Mouse (Mus musculus): ENCODE measurements around the gene Car5a. TPM values are rescaled to one million over a fixed set of nuclear protein-coding genes. Genes with fewer than 3 reads are reported as not detected.

Car5a gene
- polyA plus RNA-seq, 2 experiments, result 0.87 to 1.3 TPM

- no peak for ATAC-seq (ENCODE audit: insufficient read depth)
- DNase-seq (ENCODE audit: low read depth in 3 of 3, low spot score in 3 of 3), result peak; percentile 58 to 60 (median 60)
- Histone ChIP-seq H3K27me3 (ENCODE audit: control insufficient read depth, insufficient read depth, low read length) (no peaks in the 10 kb centered on the region), H3K4me2 (ENCODE audit: low read depth) (no peak overlapping the region), H3K9ac (replicated peaks) (no peak overlapping the region), H3K27ac (no peak overlapping the region), H3K4me1 (replicated peaks; ENCODE audit: control insufficient read depth in 2 of 2, insufficient read depth in 2 of 2, low read length in 1 of 2) (no peaks in the 10 kb centered on the region), H3K9me3 (ENCODE audit: control insufficient read depth, low read length) (no peaks in the 10 kb centered on the region), H3K4me3 (ENCODE audit: insufficient read depth in 1 of 2, low read depth in 2 of 2, low read length in 2 of 2) (no peak overlapping the region), H3K36me3 (replicated peaks; ENCODE audit: control insufficient read depth, insufficient read depth, low read depth) (no peaks in the 10 kb centered on the region)
- TF ChIP-seq CTCF (IDR thresholded peaks at IDR 0.05; ENCODE audit: low read depth) (peak; percentile 98), EP300 (IDR thresholded peaks at IDR 0.05; ENCODE audit: low read depth) (no peak)
- WGBS (ENCODE audit: insufficient replicate concordance), result 23% methylated on average over 10 of the region's 10 CpGs
These were observed 19.1 kb downstream of the Car5a start for GRCm38 (mm10) chr8:121925624-121926023.

- no peak overlapping the region for H3K4me2 ChIP-seq (ENCODE audit: low read depth)
- no peaks in the 10 kb centered on the region for H3K9me3 ChIP-seq (ENCODE audit: control insufficient read depth, low read length)
- no peak for DNase-seq (ENCODE audit: low read depth in 3 of 3, low spot score in 3 of 3)
- H3K4me3 ChIP-seq (ENCODE audit: insufficient read depth in 1 of 2, low read depth in 2 of 2, low read length in 2 of 2), result no peak overlapping the region
- WGBS (ENCODE audit: insufficient replicate concordance), result 65% methylated on average over 5 of the region's 5 CpGs
- no peak for ATAC-seq (ENCODE audit: insufficient read depth)
- no peaks in the 10 kb centered on the region for H3K27me3 ChIP-seq (ENCODE audit: control insufficient read depth, insufficient read depth, low read length)
- H3K4me1 ChIP-seq (replicated peaks; ENCODE audit: control insufficient read depth in 2 of 2, insufficient read depth in 2 of 2, low read length in 1 of 2), result no peaks in the 10 kb centered on the region
- no peak overlapping the region for H3K27ac ChIP-seq
- no peak overlapping the region for H3K9ac ChIP-seq (replicated peaks)
- TF ChIP-seq EP300 (IDR thresholded peaks at IDR 0.05; ENCODE audit: low read depth) (no peak), CTCF (IDR thresholded peaks at IDR 0.05; ENCODE audit: low read depth) (no peak)
- no peaks in the 10 kb centered on the region for H3K36me3 ChIP-seq (replicated peaks; ENCODE audit: control insufficient read depth, insufficient read depth, low read depth)
These were observed 20.0 kb downstream of the Car5a start for GRCm38 (mm10) chr8:121924681-121925080.

GRCm38 (mm10) chr8:121922101-121922500 lies 22.6 kb downstream of the Car5a start:
- Histone ChIP-seq H3K36me3 (replicated peaks; ENCODE audit: control insufficient read depth, insufficient read depth, low read depth) (no peaks in the 10 kb centered on the region), H3K27ac (no peak overlapping the region), H3K27me3 (ENCODE audit: control insufficient read depth, insufficient read depth, low read length) (no peaks in the 10 kb centered on the region), H3K4me1 (replicated peaks; ENCODE audit: control insufficient read depth in 2 of 2, insufficient read depth in 2 of 2, low read length in 1 of 2) (no peaks in the 10 kb centered on the region), H3K4me3 (ENCODE audit: insufficient read depth in 1 of 2, low read depth in 2 of 2, low read length in 2 of 2) (no peak overlapping the region), H3K4me2 (ENCODE audit: low read depth) (no peak overlapping the region), H3K9me3 (ENCODE audit: control insufficient read depth, low read length) (no peaks in the 10 kb centered on the region), H3K9ac (replicated peaks) (no peak overlapping the region)
- 55% methylated on average over 8 of the region's 8 CpGs for WGBS (ENCODE audit: insufficient replicate concordance)
- no peak for ATAC-seq (ENCODE audit: insufficient read depth)
- TF ChIP-seq CTCF (IDR thresholded peaks at IDR 0.05; ENCODE audit: low read depth), result no peak
- no peak for TF ChIP-seq EP300 (IDR thresholded peaks at IDR 0.05; ENCODE audit: low read depth)
- no peak for DNase-seq (ENCODE audit: low read depth in 3 of 3, low spot score in 3 of 3)

- H3K4me3 ChIP-seq (ENCODE audit: insufficient read depth in 1 of 2, low read depth in 2 of 2, low read length in 2 of 2), result no peak overlapping the region
- no peaks in the 10 kb centered on the region for H3K36me3 ChIP-seq (replicated peaks; ENCODE audit: control insufficient read depth, insufficient read depth, low read depth)
- no peak overlapping the region for H3K4me2 ChIP-seq (ENCODE audit: low read depth)
- H3K27me3 ChIP-seq (ENCODE audit: control insufficient read depth, insufficient read depth, low read length), result no peaks in the 10 kb centered on the region
- no peaks in the 10 kb centered on the region for H3K4me1 ChIP-seq (replicated peaks; ENCODE audit: control insufficient read depth in 2 of 2, insufficient read depth in 2 of 2, low read length in 1 of 2)
- H3K9me3 ChIP-seq (ENCODE audit: control insufficient read depth, low read length), result no peaks in the 10 kb centered on the region
- DNase-seq (ENCODE audit: low read depth in 3 of 3, low spot score in 3 of 3) (no peak), ATAC-seq (ENCODE audit: insufficient read depth) (no peak)
- no peak for TF ChIP-seq EP300 (IDR thresholded peaks at IDR 0.05; ENCODE audit: low read depth)
- no peak for TF ChIP-seq CTCF (IDR thresholded peaks at IDR 0.05; ENCODE audit: low read depth)
- 63% methylated on average over 8 of the region's 8 CpGs for WGBS (ENCODE audit: insufficient replicate concordance)
- no peak overlapping the region for H3K27ac ChIP-seq
- H3K9ac ChIP-seq (replicated peaks), result no peak overlapping the region
These were observed 23.1 kb downstream of the Car5a start for GRCm38 (mm10) chr8:121921582-121921981.

GRCm38 (mm10) chr8:121919731-121920130 lies 25.0 kb downstream of the Car5a start:
- H3K36me3 ChIP-seq (replicated peaks; ENCODE audit: control insufficient read depth, insufficient read depth, low read depth), result no peaks in the 10 kb centered on the region
- no peak for DNase-seq (ENCODE audit: low read depth in 3 of 3, low spot score in 3 of 3)
- no peaks in the 10 kb centered on the region for H3K27me3 ChIP-seq (ENCODE audit: control insufficient read depth, insufficient read depth, low read length)
- H3K4me1 ChIP-seq (replicated peaks; ENCODE audit: control insufficient read depth in 2 of 2, insufficient read depth in 2 of 2, low read length in 1 of 2), result no peaks in the 10 kb centered on the region
- H3K9me3 ChIP-seq (ENCODE audit: control insufficient read depth, low read length), result no peaks in the 10 kb centered on the region
- H3K4me2 ChIP-seq (ENCODE audit: low read depth), result no peak overlapping the region
- no peak for ATAC-seq (ENCODE audit: insufficient read depth)
- no peak overlapping the region for H3K27ac ChIP-seq
- no peak overlapping the region for H3K4me3 ChIP-seq (ENCODE audit: insufficient read depth in 1 of 2, low read depth in 2 of 2, low read length in 2 of 2)
- TF ChIP-seq CTCF (IDR thresholded peaks at IDR 0.05; ENCODE audit: low read depth), result no peak
- TF ChIP-seq EP300 (IDR thresholded peaks at IDR 0.05; ENCODE audit: low read depth), result no peak
- WGBS (ENCODE audit: insufficient replicate concordance), result 40% methylated on average over 3 of the region's 3 CpGs
- no peak overlapping the region for H3K9ac ChIP-seq (replicated peaks)
